Mouse (Mus musculus) layer of hippocampus, adult 9-11 months (tissue): ENCODE measurements around the gene B4galt3.
"Not testable (repeated sequence)": the region's sequence is repeated elsewhere in the genome, so short reads cannot be mapped to it uniquely, and the experiment has no call there.

Experiments
- DNase-seq: peaks from one replicate; pipeline ENCODE4 v3.0.0; 2022

B4galt3 gene

GRCm38 (mm10) chr1:171241952-171242351, 28.2 kb upstream of the B4galt3 start:
- not testable (repeated sequence) for DNase-seq

- no peak for DNase-seq
Observed at GRCm38 (mm10) chr1:171245353-171245752, 24.8 kb upstream of the B4galt3 start.

- peak; percentile 98 for DNase-seq
Observed at GRCm38 (mm10) chr1:171246709-171247452, 23.2 kb upstream of the B4galt3 start.

GRCm38 (mm10) chr1:171247453-171247841, 22.7 kb upstream of the B4galt3 start:
- DNase-seq, result no peak

GRCm38 (mm10) chr1:171247916-171248315, 22.2 kb upstream of the B4galt3 start:
- DNase-seq, result no peak

- peak; percentile 82 for DNase-seq
Observed at GRCm38 (mm10) chr1:171248386-171249226, 21.5 kb upstream of the B4galt3 start.

- peak; percentile 71 for DNase-seq
Observed at GRCm38 (mm10) chr1:171249913-171250600, 20.1 kb upstream of the B4galt3 start, which contains the start of gene Adamts4. TSS of gene Adamts4 (plus strand) at chr1:171250421.

GRCm38 (mm10) chr1:171250680-171251593, 19.2 kb upstream of the B4galt3 start, which contains the start of gene Ndufs2:
TSS of gene Ndufs2 (minus strand) at chr1:171251388.
- no peak for DNase-seq

- no peak for DNase-seq
Observed at GRCm38 (mm10) chr1:171251594-171252324, 18.4 kb upstream of the B4galt3 start.

GRCm38 (mm10) chr1:171252415-171252814, 17.7 kb upstream of the B4galt3 start:
- no peak for DNase-seq

- no peak for DNase-seq
Observed at GRCm38 (mm10) chr1:171256095-171256818, 13.9 kb upstream of the B4galt3 start.

GRCm38 (mm10) chr1:171256937-171257548, 13.1 kb upstream of the B4galt3 start:
- DNase-seq, result no peak

GRCm38 (mm10) chr1:171257781-171258180, 12.3 kb upstream of the B4galt3 start:
- no peak for DNase-seq

GRCm38 (mm10) chr1:171258921-171259320, 11.2 kb upstream of the B4galt3 start:
- no peak for DNase-seq

GRCm38 (mm10) chr1:171260316-171260715, 9.8 kb upstream of the B4galt3 start:
- no peak for DNase-seq

- peak; percentile 93 for DNase-seq
Observed at GRCm38 (mm10) chr1:171262594-171263130, 7.5 kb upstream of the B4galt3 start.

- DNase-seq, result peak; percentile 80
Observed at GRCm38 (mm10) chr1:171263185-171263611, 6.9 kb upstream of the B4galt3 start.

GRCm38 (mm10) chr1:171263666-171264461, 6.3 kb upstream of the B4galt3 start:
- no peak for DNase-seq
